Mouse (Mus musculus) naive thymus-derived CD4-positive, alpha-beta T cell, adult 2 months (primary cell): ENCODE results near the gene Ankmy1.

Experiments used
- DNase-seq: peaks from one replicate; pipeline ENCODE4 v3.0.0-alpha.2; 2011; ENCODE audit warnings: low read depth

The Ankmy1 gene

DNA sequence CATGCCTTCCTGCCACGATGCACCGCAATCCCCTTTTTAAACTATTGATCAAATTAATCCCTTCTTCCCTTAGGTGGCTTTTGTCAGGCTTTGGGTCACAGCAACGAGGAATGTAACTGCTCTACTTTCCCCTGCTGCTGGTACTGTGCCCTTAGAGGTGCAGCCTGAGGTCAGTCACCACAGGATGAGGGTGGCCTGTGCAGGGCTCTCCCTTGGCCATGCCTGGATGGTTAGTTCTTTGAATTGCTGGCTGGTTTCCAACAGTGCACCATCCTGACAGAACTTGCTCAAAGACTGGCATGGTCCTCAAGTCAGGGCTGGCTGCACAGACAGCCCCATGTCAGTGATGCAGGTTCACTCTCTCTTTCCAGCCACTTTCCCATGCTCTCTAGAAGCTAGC is 28.7 kb downstream of the Ankmy1 start:
- no peak for DNase-seq

DNA sequence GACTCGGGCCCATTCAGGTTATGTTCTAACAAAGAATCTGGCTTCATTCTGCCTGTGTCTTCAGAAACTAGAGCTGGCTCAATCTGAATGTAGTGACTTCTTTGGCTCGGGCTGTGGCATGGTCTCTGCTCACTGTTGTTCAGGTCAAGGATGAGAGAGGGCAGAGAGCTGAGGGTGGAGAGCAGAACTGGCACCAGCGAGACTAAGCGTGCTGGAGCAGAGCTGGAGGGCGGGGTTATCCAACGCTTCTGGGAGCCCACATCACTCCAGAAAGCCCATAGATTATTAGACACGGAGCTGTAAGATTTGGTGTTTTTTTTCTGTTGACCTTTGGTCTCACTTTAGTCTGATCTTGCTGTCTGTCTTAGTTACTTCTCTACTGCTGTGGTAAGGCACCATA is 30.0 kb downstream of the Ankmy1 start:
- no peak for DNase-seq

DNA sequence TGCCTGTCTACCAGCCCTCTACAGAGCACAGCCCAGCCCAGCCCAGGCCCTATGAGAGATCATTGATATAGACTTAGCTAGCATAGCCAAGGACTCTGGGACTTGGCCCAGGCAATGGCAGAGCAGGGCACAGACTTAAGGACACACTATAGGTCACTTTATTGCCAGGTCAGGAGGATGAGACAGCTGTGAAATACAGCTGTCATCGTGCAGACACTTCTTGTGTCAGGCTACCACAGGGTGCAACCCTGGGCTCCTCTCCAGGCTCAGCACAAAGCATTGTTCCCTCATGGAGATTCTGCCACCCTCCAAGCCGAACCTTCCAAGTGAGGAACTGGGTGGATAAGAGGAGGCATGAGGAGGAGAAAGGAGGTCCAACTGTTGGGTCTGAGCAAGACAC is 32.7 kb downstream of the Ankmy1 start:
- DNase-seq: no peak

DNA sequence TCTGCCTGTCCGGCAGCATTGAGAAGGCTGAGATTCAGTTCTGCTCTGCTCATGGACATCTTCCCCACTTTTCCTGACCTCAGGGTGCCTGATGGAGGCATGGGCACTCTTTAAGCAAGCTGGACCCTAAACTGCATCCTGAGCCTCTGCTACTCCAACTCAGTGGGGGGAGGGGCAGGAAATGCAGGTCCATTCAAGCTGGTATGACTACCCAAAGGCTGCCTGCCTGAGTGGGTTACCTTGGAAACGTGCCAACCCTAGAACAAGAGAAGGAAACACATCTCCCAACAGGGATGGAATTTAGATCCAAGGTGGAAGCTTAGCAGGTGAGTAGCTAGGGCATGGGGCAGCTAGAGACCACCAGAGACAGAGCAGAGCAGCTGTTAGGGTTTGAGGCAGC is 36.5 kb downstream of the Ankmy1 start:
- DNase-seq: no peak

DNA sequence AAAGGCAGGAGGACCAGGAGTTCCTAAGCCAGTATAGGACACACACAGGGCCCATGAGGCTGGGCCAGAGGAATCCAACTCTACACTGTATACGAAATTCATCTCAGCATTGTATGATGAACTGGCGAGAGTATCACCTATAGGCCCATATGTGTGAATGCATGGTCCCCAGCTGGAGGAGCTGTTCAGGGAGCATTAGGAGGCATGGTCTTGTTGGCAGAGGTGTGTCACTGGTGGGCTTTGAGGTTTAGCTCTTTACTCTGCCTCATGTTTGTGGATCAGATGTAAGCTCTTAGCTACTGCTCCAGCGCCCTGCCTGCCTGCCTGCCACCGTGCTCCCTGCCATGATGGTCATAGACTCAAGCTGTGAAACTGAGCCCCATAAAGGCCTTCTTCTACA is 39.4 kb downstream of the Ankmy1 start:
- DNase-seq: no peak

DNA sequence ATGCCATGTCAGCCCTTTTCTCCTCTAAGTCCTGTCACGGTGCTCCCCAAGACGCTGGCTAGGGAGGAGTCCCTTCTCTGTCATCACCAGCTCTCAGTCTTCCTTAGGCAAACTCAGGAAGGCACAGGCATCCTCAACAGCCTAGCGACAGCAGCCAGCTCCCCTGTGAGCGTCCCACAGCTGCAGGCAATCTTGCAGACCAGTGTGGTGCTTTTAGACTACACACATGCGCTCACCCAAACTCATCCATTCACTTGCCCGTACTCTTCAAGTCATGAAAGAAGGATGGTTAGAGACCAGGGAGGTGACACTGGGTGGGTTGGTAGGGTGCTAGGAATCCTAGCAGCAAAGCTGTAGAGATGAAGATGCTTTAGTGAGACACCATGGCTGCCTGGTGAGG is 41.2 kb downstream of the Ankmy1 start:
- no peak for DNase-seq

DNA sequence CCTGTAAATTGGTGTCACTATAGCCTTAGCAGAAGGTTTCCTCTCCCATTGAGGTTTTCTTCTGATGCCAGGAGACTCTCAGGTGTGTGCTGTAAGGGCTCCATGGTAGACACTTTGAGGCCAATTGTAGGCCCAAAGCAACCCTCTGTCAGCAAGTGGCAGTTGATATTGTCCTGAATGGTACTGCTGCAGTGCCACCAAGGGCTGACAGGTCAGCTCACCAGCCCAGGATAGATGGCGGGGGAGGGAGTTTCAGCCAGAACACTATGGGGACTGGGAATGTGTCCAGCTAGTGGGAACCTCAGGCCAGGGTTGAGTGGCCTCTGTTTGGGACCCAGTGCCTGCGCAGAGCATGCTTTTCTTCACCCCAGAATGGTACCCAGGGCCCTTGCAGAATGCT is 50.3 kb downstream of the Ankmy1 start:
- no peak for DNase-seq

DNA sequence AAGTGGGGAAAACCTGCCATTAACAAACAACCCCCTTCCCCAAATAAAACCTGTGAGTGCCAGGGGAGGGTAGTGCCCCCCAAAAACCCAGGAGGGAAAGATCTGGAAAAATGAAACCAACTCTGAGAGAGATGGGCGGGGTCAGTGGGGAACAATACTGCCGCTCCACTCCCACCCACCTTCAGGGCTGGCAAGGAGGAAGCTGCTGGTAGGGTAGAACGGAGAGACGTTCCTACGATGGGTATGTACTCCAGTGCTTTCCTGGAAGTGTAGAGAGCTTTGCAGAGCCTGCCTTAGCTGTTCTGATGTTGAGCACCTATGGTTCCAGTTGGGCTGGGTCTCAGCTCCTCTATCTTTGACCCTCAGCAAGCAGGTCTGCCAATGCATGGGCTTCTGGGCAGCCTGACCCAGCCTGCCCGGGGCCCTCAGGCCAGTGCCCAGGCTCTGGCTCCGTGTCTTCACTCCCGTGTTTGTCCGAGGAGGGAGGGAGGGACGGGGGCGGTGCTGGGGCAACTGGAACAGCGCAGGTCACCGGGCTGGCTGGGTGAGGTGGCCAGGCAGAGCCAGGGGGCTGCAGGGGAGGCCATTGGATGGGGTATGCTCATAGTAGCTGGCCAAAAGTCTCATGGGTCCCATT is 52.6 kb downstream of the Ankmy1 start:
- DNase-seq: peak; percentile 9

DNA sequence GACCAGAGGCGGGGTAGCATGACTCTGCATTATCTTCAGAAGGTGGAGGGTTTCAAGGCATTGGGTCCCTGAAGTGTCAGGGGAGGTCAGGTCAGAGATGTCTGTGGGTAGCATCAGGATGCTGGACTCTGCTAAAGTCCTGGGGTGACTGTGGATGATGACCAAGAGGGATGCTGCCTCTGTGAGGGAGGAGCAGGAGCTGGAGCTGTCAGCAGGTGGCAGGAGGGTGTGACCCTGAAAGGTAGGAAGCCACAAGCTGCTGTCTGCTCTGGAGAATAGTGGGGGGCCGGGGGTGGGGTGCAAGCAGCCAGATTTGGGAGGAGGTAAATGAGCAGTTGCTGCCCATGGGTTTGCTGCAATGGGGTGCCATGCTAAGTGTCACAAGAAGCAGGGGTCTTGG is 53.2 kb downstream of the Ankmy1 start:
- peak; percentile 21 for DNase-seq

DNA sequence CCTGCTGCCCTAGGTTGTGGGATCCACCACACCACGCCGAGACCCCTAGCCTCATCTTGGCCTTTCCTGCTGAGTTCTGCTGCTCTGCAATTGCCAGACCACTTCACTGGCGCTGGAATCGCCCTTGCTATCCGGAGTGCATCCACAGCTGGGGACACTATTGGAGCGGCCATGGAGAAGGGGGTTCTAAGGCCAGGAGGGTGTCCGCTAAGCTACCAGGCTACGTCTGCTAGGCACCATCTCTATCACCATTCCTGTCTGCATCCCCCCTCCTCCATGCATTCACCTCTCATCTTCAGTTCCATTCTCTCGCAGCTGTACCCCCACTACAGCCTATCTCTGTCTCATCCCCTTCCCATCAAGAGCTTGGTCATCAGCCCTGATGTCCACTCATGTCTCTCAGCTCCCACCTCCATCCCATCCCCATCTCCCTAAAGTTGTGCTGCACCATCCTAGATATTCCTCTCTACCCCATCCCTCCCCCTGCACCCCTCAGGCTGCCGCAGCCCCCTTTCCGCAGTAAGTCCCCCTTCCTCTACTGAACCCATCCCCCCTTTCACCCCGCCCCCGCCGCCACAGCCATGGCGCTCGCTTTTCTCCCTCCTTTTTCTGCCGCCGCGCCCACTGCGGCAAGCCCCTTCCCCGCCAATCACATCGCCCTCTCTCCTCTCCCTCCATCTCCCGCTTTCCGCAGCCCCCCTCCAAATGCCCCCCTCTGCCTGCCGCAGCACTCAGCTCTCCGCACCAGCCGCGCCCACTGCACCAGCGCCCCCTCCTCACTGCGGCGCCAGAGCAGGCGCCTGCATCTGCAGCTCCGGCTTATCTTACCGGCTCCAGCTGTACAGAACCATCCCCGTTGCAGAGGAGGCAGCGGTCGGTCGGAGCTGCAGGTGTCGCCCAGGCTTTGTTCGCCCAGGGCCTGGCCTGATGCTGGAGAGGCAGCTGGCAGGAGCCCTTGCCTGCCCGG is 54.5 kb downstream of the Ankmy1 start:
- no peak for DNase-seq

DNA sequence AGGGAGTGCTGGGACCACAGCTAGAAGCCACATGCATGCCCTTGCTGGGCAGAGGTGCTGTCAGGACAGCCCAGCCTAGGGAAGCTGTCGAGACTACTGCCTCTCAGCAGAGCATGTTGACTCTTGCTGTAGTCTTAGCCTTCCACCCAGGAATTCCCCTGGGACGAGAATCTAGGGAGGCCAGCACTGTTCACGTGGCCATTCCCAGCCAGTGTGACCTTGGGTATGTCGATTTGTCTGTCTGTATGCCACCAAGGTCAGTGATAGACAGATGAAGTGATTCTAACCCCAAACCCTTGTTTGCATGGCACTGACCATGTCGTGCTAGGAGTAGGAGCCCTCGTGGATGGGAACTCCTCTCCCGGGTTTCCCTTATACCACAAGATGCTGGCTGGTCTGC is 56.8 kb downstream of the Ankmy1 start:
- no peak for DNase-seq

DNA sequence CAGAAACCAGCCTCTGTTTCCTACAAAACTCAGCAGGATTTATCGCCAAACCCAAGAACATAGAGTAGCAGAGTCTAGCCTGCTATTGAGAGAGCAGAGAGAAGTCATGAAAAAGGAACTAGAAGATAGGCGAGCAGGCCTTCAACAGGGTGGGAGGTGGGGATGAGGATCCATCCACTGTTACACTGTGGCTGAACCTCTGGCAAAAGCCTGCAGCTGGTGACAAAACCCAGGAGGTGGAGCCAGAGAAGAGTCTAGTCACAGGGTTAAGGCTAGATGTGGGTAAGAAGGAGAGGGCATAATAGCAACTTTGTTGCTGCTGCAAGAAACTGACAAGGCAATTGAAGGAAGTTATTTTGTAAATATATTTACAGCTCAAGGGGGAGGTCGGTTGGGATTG is 61.3 kb downstream of the Ankmy1 start:
- DNase-seq: no peak

DNA sequence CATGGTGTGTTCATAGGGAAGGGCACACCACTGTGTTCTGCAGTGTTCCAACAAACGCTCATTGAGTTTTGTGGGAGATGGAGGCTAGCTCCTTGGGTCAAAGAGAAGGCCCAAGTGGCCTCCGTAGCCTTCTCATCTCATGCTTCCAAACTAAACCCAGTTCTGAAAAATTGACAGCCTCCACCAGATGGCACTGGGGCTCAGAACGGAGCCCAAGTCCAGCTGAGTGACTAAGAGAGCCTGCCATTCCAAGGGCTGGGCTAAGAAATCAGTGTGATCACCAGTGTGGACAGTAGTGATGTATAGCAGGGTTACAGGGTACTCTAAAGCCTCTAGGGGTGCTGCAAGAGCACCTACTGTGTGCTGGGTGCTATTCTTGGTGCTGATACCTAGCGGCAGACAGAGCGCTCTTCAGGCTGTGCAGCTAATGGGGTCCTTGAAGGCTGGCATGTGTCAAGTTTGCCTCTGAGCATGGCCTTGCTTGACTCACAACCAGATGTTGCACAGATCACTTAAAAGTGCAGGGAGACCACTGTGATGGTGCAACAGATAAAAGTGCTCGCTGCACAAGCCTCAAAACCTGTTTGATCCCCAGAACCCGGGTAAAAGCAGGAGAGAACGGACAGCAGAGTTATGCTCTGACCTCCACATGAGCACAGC is 62.3 kb downstream of the Ankmy1 start:
- no peak for DNase-seq

DNA sequence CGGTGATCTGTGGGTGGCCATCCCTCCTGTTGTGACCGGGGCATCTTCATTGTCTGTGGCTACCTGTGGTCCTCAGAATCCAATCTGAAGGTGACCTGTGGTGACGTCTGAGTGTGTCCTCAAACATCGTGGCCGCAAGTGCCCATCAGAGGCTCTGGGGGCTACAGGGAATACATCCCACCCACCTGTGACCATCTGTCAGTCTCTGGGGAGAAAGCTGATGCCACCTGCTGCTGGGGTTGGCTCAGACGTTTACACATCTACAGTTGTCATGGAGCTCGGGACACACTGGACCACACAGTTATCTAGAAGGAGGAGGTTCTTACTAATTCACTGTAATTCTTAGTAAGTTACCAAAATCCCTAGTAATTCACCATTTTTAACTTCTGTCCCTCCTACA is 63.5 kb downstream of the Ankmy1 start:
- DNase-seq: no peak

DNA sequence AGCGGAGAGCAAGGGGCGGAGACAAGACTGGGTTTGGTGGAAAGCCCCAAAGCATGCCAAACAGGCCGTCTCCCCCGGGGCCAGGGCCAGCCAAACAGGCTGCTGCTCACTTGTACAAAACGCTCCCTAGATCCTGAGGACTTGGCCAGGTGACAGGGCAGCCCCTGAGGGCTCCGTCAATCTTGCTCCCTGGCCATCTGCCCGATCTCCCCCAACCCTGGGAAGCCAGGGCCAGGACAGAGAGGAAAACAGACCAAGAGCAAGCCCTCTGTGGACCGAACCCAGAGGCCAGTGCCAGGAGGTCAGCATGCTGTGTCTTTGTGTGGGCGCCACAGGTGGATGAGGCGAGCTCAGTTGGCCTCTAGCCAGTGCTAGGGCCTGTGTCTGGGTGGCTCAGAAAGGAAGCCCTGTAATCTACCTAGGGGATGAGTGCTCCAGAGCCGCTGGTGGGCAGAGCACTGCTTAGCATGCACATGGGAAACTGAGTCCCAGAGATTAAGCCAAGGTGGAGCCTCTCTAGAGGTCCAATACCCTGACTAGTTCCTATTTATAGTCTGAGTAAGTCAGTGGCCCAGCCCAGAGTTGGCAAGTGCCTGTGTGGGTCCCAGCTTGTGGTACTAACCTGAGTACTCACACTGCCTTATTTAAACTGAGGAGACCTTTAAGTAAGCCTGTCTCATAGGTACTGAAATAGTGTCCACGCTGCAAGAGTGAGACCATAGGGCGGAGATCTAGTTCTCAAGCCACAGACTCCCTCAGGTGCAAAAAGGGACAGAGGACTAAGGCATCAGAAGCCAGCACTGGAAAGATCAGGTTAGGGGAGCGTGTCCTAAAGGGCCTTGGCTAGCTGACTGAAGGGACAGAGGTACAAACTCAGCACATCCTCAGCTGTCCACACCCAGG is 64.5 kb downstream of the Ankmy1 start:
- no peak for DNase-seq

DNA sequence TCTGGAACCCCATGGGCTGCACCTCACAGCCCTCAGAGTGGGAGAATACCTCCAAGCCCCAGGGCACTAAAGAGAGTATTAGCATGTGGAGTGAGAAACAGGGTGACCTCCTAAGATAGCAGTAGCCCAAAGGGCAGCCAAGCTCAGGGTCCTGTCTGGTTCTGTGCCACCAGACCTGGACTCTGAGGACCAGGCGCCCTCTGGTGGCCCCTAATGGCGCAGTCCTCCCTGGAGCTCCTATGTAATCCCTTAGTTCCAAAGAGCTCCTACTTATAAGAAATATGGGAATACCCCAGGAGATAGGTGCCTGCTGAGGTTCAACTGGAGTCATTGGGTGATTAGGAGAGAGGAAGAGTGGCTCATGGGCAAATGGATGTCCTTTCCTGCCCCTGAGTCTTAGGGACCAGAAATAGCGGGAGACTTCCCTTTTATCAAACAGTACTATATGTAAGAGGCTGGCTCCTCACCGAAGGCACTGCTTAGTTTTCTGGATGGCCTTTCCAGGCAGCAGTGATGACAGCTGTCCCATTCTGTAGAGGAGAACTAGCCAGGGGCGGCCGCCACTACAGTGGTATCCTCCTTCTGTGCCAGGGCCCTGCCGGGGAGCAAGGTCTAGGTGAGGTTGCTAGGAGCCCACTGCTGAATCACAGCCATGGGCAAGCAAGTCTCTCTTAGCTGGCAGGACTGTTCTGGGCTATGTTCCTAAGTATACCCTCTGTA is 68.6 kb downstream of the Ankmy1 start:
- peak; percentile 73 for DNase-seq

DNA sequence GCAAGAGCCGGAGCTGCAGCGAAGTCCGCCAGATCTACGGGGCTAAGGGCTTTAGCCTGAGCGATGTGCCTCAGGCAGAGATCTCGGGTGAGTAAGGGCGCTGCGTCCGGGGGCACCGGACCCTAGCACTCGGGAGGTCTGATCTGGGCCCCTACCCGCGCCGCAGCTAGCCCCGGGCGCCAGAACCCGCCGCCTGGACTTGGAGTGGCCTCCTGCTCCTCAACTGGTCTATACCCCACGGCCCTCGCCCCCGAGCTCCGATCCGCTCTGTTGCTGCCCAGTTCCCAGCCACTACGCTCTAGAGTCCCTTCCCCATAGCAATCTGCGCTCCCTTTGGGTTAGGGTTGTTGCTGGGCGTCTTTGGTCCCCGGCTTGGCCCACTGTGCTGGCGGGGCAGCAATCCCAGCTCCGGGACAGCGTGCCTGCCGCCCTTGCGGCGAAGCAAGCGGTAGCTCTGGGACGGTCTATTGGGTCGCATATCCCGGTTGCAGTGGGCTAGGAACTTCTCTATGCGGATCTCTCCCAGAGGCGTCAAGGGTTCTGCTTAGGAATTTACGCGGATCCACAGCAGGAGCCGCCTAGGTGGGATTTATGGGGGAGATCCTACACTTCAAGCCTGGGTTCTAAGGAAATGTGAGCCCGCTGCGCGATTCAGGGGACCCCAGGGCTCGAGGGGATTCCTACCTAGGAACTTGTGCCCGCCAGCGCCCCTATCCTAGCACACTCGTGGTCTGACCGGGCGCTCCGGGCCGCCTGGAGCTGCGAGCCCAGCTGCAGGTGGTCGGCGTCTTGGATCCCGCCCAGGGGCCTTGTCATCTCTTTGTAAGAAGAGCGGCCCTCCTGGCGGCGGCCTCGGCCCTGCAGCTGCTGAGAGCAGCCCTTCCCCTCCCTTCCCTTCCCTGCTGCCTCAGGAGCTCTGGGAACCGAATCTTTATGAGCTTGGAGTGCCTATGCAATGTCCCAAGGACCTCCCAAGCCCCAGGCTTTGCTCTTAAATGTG is 70.4 kb downstream of the Ankmy1 start:
- peak; percentile 36 for DNase-seq

DNA sequence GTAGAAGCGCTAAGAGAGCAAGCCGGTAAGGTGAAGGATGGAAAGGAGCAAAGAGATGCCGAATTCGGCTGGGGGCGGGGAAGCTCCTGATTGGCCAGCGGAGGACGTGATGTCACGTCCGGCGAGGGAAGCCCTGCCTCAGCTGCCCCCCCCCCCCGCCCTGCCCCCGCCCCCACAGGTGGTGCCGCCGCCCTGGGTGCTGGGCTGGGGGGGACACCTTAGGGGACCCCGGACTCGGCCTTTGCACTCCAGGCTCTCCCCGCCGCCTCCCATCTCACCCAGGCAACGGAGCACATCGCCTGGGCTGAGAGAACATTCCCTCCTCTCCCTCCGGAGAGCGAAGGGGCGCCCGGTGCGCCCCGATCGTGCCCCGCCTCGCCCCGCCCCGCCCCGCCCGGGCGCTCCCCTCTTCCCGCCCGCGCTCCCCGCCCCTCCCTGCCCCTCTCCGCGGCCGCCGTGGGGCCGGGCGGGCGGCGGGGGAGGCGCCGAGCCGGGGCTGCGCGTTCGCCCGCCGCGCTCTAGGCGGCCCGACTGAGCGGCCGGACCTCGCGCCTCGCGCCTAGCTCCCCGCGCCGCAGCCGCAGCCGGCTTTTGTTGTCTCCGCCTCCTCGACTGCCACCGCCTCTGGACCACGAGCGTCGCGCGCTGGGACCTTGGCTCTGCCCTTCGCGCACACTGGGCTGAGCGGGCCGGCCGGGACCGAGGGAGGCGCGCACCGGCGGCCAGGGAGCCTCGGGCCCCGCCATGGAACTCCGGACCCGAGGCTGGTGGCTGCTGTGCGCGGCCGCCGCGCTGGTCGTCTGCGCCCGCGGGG is 71.3 kb downstream of the Ankmy1 start, which contains the start of gene Gpc1:
Gpc1 (plus strand) TSS at position 458 of the 814 bp plus-strand sequence.
- peak; percentile 86 for DNase-seq

DNA sequence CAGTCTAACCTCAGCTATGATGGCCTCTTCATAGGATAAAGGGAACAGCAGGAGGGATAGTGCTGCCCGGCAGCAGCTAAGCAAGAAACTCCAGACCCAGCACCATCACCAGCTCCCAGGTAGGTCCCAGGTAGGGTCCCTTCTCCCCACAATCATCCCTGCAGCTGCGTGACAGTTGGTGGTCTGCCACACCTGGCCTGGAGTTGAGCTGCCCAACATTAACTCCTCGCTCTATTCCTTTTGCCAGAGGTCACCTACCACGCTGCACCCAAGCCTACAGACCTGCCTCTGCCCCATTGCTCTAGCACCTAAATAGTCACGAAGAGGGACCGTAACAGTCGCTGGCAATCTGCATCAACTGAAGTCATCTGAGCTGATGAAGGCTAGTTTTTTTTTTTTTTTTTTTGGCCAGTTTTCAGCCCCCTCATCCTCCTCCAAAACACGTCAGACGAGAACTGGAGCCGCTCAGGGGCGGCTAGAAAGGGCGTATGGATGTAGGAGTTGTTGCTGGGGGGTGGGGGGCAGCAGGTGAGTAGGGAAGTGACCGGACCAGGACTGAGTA is 72.0 kb downstream of the Ankmy1 start:
- peak; percentile 14 for DNase-seq
